Mouse (Mus musculus): ENCODE measurements around the gene Acsbg2. TPM values are rescaled to one million over a fixed set of nuclear protein-coding genes. Genes with fewer than 3 reads are reported as not detected.

The Acsbg2 gene
- polyA plus RNA-seq, 1 experiment from 2014 or later, result not detected

DNA sequence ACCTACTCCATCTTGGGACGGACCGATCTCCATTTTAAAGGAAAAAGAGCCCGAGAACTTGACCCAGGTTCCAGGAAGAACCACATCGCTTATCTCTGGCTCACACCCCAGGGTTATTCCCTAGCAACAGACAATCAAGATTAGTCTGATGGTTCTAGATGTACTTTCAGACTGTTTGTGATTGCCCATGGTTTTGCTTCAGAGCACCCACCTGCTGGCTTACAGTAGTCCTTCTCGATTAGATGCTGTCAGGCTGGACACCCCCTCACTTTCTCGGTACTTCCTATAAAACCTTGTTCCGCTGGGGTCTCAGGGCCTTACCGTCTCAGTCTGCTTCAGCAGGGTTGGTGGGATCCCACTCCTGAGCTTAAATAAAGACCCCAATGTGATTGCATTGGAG, 37.9 kb downstream of the Acsbg2 start:
- Histone ChIP-seq H3K27ac (replicated peaks) (no peak overlapping the region), H3K4me1 (no peaks in the 10 kb centered on the region), H3K9me3 (no peaks in the 10 kb centered on the region), H3K4me2 (replicated peaks) (no peak overlapping the region), H3K36me3 (no peaks in the 10 kb centered on the region), H3K27me3 (peaks cover 10% of the 10 kb centered on the region; the same call in 1 of the 2 replicates), H3K9ac (replicated peaks) (no peak overlapping the region), H3K4me3 (no peak overlapping the region)
- no peak for ATAC-seq (ENCODE audit: low FRiP score, low read depth)
- WGBS, result 89% methylated on average over 8 of the region's 8 CpGs

- Histone ChIP-seq H3K9ac (replicated peaks) (no peak overlapping the region), H3K36me3 (no peaks in the 10 kb centered on the region), H3K27ac (replicated peaks) (no peak overlapping the region), H3K27me3 (peaks cover 27% of the 10 kb centered on the region), H3K4me1 (peaks cover 16% of the 10 kb centered on the region), H3K9me3 (no peaks in the 10 kb centered on the region), H3K4me2 (replicated peaks) (no peak overlapping the region), H3K4me3 (no peak overlapping the region)
- no peak for ATAC-seq (ENCODE audit: low FRiP score, low read depth)
- WGBS, result 89% methylated on average over 1 of the region's 1 CpGs
Observed at GRCm38 (mm10) chr17:56833381-56833780, 40.9 kb downstream of the Acsbg2 start.

DNA sequence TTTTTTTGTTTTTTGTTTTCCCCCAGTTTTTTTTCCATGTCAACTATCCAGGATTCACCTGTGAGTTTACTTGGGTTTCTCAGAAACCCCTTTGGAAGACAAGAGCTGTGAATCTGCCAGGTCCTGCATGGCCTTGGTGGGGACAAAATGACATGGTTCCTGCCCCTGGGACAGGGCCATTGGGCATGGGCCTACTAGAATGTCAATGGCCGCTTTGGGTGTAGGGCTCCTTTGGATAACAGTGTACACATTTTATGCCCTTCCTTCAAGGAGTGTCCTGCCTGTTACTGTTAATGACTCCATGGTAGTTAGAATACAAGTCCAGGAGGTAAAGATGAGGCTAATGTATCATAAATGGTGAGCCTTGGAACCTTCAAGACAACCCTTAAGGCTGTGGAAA, 41.3 kb downstream of the Acsbg2 start:
- H3K4me3 ChIP-seq, result no peak overlapping the region
- peaks cover 29% of the 10 kb centered on the region for H3K27me3 ChIP-seq
- no peak overlapping the region for H3K4me2 ChIP-seq (replicated peaks)
- peaks cover 16% of the 10 kb centered on the region for H3K4me1 ChIP-seq
- no peak for ATAC-seq (ENCODE audit: low FRiP score, low read depth)
- 90% methylated on average over 1 of the region's 1 CpGs for WGBS
- H3K9ac ChIP-seq (replicated peaks), result no peak overlapping the region
- no peaks in the 10 kb centered on the region for H3K36me3 ChIP-seq
- no peaks in the 10 kb centered on the region for H3K9me3 ChIP-seq
- no peak overlapping the region for H3K27ac ChIP-seq (replicated peaks)

DNA sequence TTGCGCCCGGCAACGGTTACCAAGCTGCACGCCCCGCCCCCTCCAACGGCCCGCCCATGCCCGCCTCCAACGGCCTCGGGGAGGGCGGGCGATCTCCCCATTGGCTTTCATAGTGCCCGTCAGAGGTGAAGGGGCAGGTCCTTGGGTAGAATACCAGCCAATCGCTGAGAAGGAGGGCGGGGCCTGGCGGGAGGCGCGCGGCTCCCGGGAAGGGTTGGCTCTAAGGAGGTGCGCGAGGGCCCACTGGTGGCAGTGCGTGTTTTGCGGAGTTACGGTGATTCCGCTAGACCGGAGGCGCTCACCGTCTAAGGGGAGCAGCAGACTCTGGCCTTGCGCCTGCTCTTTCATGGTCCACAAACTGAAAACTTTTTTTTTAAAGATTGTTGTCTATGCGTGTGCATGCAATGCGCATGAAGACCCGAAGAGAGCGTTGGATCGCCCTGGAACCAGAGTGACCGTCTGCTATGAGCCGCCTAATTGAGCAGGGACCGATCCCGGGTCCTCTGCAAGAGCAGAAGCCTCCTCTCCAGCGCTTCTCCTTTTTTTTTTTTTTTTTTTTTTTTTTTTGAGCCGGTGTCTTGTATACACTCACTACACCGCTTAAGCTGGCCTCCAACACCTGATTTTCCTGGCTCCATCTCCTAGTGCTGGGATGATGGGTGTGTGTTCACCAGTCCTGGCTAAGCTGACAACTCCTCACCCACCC, 43.0 kb downstream of the Acsbg2 start:
- H3K9ac ChIP-seq (replicated peaks), result peak overlapping the region; percentile 52
- peak; percentile 99 for ATAC-seq (ENCODE audit: low FRiP score, low read depth)
- peaks cover 39% of the 10 kb centered on the region for H3K27me3 ChIP-seq
- H3K4me2 ChIP-seq (replicated peaks), result peak overlapping the region; percentile 73
- WGBS, result 1% methylated on average over 41 of the region's 42 CpGs
- no peak overlapping the region for H3K27ac ChIP-seq (replicated peaks)
- H3K4me1 ChIP-seq, result peaks cover 16% of the 10 kb centered on the region
- H3K4me3 ChIP-seq, result peak overlapping the region; percentile 74
- H3K36me3 ChIP-seq, result no peaks in the 10 kb centered on the region
- H3K9me3 ChIP-seq, result no peaks in the 10 kb centered on the region

DNA sequence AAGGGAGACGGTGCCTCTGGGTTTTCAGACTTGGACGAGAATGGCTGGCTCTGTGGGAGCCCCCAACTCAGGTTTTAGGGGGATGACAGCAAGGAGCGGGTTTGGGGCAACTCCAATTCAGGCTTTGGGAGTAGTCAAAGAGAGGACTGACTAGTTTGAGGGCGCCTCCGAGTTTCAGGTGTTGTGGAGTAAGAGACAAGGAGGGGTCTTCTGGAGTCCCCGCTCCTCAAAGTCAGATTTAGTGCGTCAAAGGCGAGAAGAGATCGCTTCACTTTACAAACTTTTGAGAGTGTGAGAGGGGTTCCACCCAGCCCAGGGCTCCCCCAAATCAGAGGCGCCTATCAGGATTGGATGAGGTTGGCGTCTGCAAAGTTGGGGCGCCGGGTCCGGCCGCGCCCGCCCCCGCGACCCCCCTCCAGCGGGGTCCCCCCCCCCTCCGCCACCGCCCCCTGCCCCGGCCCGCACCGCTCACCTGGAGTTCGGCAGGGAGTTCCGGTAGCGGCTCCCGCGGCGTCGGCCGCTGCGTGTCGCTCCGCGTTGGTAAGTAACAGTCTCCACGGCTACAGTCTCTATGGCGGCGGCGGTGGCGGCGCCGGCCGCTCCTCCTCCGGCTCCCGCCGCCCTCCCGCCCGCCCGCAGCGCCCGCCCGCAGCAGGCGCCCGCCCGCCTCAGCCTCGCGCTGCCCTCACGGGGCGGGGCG, 43.7 kb downstream of the Acsbg2 start, which contains the start of gene Rfx2:
Gene Rfx2 (minus strand): TSS at position 603 of the 700 bp plus-strand sequence.
- WGBS, result 0% methylated on average over 23 of the region's 62 CpGs
- H3K27ac ChIP-seq (replicated peaks), result no peak within 1 kb of the TSS

DNA sequence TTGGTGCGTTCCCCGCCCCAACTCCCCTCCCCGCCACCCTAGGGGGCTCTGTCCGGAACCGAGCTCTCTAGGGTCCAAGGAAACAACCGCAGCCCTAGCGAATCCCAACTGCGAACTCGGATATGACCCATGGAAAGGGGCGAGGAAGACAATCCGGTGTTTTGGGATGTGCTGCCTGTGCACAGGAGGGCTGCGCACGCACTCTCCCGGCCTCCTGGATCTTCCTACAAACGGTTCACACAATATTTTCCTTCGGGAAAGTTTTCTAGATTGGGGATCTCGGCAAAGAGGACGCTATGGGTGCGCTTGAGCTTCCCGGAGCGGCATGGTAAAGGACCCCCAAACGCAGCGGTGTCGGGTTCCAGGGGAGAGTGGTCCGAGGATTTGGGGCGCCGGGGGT, 44.5 kb downstream of the Acsbg2 start:
- Histone ChIP-seq H3K4me3 (peak overlapping the region; percentile 74), H3K9ac (replicated peaks) (peak overlapping the region; percentile 52), H3K9me3 (no peaks in the 10 kb centered on the region), H3K36me3 (no peaks in the 10 kb centered on the region), H3K27ac (replicated peaks) (no peak overlapping the region), H3K27me3 (peaks cover 39% of the 10 kb centered on the region), H3K4me1 (peaks cover 16% of the 10 kb centered on the region), H3K4me2 (replicated peaks) (peak overlapping the region; percentile 73)
- WGBS, result under 1% methylated on average over 27 of the region's 27 CpGs
- ATAC-seq (ENCODE audit: low FRiP score, low read depth), result no peak

More for the DNA sequence above, 43.7 kb downstream of the Acsbg2 start, which contains the start of gene Rfx2:
- H3K4me2 ChIP-seq (replicated peaks), result peak within 1 kb of the TSS; percentile 73
- H3K36me3 ChIP-seq, result no peaks in the 10 kb centered on the region
- ATAC-seq (ENCODE audit: low FRiP score, low read depth), result no peak
- H3K9ac ChIP-seq (replicated peaks), result peak within 1 kb of the TSS; percentile 52
- peak within 1 kb of the TSS; percentile 74 for H3K4me3 ChIP-seq
- no peaks in the 10 kb centered on the region for H3K9me3 ChIP-seq
- H3K4me1 ChIP-seq, result peaks cover 16% of the 10 kb centered on the region
- peaks cover 39% of the 10 kb centered on the region for H3K27me3 ChIP-seq

DNA sequence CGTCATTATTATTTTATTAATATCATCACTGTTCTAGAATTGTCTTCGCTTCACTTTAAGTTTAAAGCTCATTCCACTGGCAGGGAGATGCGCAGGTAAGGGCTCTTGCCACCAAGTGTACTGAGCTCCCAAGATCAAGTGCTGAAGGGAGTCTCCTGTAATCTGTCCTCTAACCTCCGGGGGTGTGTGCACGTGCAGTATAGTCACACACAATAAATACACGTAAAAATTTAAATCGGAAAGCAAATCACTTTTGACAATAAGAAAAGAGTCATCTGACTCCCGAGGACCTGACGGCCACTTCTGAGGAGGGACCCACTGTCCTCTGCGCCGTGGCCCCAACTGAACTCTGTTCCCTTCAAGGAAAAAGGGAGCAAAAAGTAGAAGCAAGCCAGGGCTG, 45.1 kb downstream of the Acsbg2 start:
- Histone ChIP-seq H3K9ac (replicated peaks) (0 out of 2 replicates have a peak overlapping the region, but pooled peaks have one; percentile 52), H3K4me3 (peak overlapping the region; percentile 74), H3K4me2 (replicated peaks) (peak overlapping the region; percentile 73), H3K27ac (replicated peaks) (no peak overlapping the region), H3K9me3 (no peaks in the 10 kb centered on the region), H3K36me3 (no peaks in the 10 kb centered on the region), H3K4me1 (peaks cover 16% of the 10 kb centered on the region), H3K27me3 (peaks cover 39% of the 10 kb centered on the region)
- 21% methylated on average over 11 of the region's 11 CpGs for WGBS
- ATAC-seq (ENCODE audit: low FRiP score, low read depth), result no peak

- H3K9ac ChIP-seq (replicated peaks), result no peak overlapping the region
- H3K4me2 ChIP-seq (replicated peaks), result no peak overlapping the region
- H3K4me3 ChIP-seq, result no peak overlapping the region
- peaks cover 16% of the 10 kb centered on the region for H3K4me1 ChIP-seq
- 90% methylated on average over 2 of the region's 2 CpGs for WGBS
- no peaks in the 10 kb centered on the region for H3K9me3 ChIP-seq
- H3K27me3 ChIP-seq, result peaks cover 29% of the 10 kb centered on the region
- H3K36me3 ChIP-seq, result no peaks in the 10 kb centered on the region
- ATAC-seq (ENCODE audit: low FRiP score, low read depth), result no peak
- H3K27ac ChIP-seq (replicated peaks), result no peak overlapping the region
Observed at GRCm38 (mm10) chr17:56826718-56827117, 47.5 kb downstream of the Acsbg2 start.

- Histone ChIP-seq H3K27me3 (peaks cover 27% of the 10 kb centered on the region), H3K4me2 (replicated peaks) (no peak overlapping the region), H3K9me3 (no peaks in the 10 kb centered on the region), H3K4me1 (peaks cover 5% of the 10 kb centered on the region; the same call in 1 of the 2 replicates), H3K4me3 (no peak overlapping the region), H3K9ac (replicated peaks) (no peak overlapping the region), H3K27ac (replicated peaks) (no peak overlapping the region), H3K36me3 (no peaks in the 10 kb centered on the region)
- 79% methylated on average over 2 of the region's 2 CpGs for WGBS
- ATAC-seq (ENCODE audit: low FRiP score, low read depth), result no peak
Observed at GRCm38 (mm10) chr17:56823352-56823751, 50.9 kb downstream of the Acsbg2 start.

GRCm38 (mm10) chr17:56822380-56822779, 51.9 kb downstream of the Acsbg2 start:
- ATAC-seq (ENCODE audit: low FRiP score, low read depth), result no peak
- H3K27me3 ChIP-seq, result peaks cover 24% of the 10 kb centered on the region
- no peak overlapping the region for H3K4me3 ChIP-seq
- no peaks in the 10 kb centered on the region for H3K9me3 ChIP-seq
- H3K27ac ChIP-seq (replicated peaks), result no peak overlapping the region
- 91% methylated on average over 2 of the region's 2 CpGs for WGBS
- H3K4me1 ChIP-seq, result peaks cover 9% of the 10 kb centered on the region; the same call in 1 of the 2 replicates
- no peaks in the 10 kb centered on the region for H3K36me3 ChIP-seq
- H3K9ac ChIP-seq (replicated peaks), result no peak overlapping the region
- no peak overlapping the region for H3K4me2 ChIP-seq (replicated peaks)

DNA sequence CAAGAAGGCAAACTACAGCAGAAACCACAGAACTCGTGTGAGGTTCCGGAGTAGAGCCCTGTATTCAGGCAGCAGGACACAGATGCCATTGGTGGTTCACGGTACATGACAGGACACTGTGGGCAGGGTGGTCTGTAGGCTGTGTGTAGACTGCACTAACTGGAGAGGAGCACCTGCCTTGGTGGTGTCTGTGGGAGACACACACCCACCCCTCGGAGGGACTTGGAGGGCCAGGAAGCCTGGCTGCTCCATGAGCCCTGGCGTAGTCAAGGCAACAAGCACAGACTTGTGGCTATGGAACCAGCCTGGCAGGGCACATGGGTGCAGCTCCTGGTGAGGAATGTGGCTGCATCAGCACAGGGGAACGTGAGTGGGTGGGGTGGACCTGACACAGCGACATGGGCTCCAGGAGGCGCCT, 54.5 kb downstream of the Acsbg2 start:
- H3K9me3 ChIP-seq, result no peaks in the 10 kb centered on the region
- 74% methylated on average over 8 of the region's 8 CpGs for WGBS
- peaks cover 43% of the 10 kb centered on the region for H3K27me3 ChIP-seq
- H3K36me3 ChIP-seq, result no peaks in the 10 kb centered on the region
- peaks cover 23% of the 10 kb centered on the region for H3K4me1 ChIP-seq
- H3K9ac ChIP-seq (replicated peaks), result no peak overlapping the region
- no peak overlapping the region for H3K4me2 ChIP-seq (replicated peaks)
- ATAC-seq (ENCODE audit: low FRiP score, low read depth), result no peak
- H3K27ac ChIP-seq (replicated peaks), result no peak overlapping the region
- no peak overlapping the region for H3K4me3 ChIP-seq

DNA sequence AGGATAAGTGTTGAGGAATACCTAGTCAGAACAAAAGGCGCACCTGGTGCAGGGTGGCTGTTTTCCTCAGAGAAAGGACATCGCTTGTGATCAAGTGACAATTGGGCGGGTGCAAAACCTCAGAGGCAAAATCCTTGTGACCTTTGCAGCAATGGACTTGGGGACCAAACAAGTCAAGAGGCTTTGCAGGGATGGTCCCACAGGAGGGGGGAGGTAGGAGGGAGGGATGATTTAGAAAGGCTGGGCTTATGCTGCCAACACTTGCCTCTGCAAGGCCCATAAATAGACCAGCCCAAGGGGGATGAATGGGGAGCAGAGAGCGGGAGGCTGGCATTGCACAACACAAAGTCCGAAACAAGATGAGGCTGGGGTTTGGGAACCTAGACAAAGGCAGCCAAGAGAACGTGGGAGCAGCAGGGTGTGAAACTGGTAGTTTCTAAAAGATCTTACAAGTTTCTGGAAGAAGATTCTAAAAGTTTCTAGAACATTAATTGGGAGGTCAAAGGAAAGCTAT, 55.2 kb downstream of the Acsbg2 start:
- Histone ChIP-seq H3K27me3 (peaks cover 43% of the 10 kb centered on the region), H3K27ac (replicated peaks) (no peak overlapping the region), H3K9me3 (no peaks in the 10 kb centered on the region), H3K4me3 (no peak overlapping the region), H3K36me3 (no peaks in the 10 kb centered on the region), H3K4me1 (peaks cover 27% of the 10 kb centered on the region), H3K4me2 (replicated peaks) (no peak overlapping the region), H3K9ac (replicated peaks) (no peak overlapping the region)
- ATAC-seq (ENCODE audit: low FRiP score, low read depth), result no peak
- 67% methylated on average over 6 of the region's 6 CpGs for WGBS

Measured in midbrain, embryonic 12.5 days (tissue).